Comparison of ENCODE assay signal across 17 mouse cellular contexts in genomic region chr13:49086431-49086830, GRCm38 (mm10).
"Had no signal": no experiment of that assay in that cellular context is flagged by ENCODE, and none has a peak within 500 bp of the region (broad histone marks: within the 10 kb centered on the region; RNA-seq: fewer than 3 reads in every experiment).

No protein-coding gene starts in this region.

- H3K27ac ChIP-seq: left cerebral cortex, adult 2 months; liver, embryonic 13.5 days; neural tube, embryonic 13.5 days; stomach, embryonic 15.5 days had no signal

- H3K9ac ChIP-seq: liver, embryonic 13.5 days; neural tube, embryonic 13.5 days; stomach, embryonic 15.5 days had no signal

- H3K9me3 ChIP-seq: liver, embryonic 13.5 days; neural tube, embryonic 13.5 days; stomach, embryonic 15.5 days had no signal

- H3K4me1 ChIP-seq: liver, embryonic 13.5 days; neural tube, embryonic 13.5 days; stomach, embryonic 15.5 days had no signal

- H3K36me3 ChIP-seq: liver, embryonic 13.5 days had no signal

- DNase-seq: kidney, postnatal 10 days; kidney, postnatal 36 days; layer of hippocampus, postnatal 36 days; liver, embryonic 13.5 days; lung, adult 2 months; lung, postnatal 14 days; lung, postnatal 4 days; midbrain, embryonic 14.5 days; retina, postnatal 1 day; right cerebral cortex, postnatal 25 days; spleen, adult 18-20 months; thymus, postnatal 25 days had no signal

- H3K4me2 ChIP-seq: liver, embryonic 13.5 days; midbrain, embryonic 11.5 days; neural tube, embryonic 13.5 days; stomach, embryonic 15.5 days had no signal

- H3K27me3 ChIP-seq: liver, embryonic 13.5 days; neural tube, embryonic 13.5 days; stomach, embryonic 15.5 days had no signal

- H3K4me3 ChIP-seq: left cerebral cortex, adult 2 months; liver, embryonic 13.5 days; myocyte; neural tube, embryonic 13.5 days; stomach, embryonic 15.5 days had no signal
